Mouse (Mus musculus) NIH3T3 (cell line): ENCODE measurements around the gene Ubl3.

ENCODE experiments used
- DNase-seq: peaks from one replicate; pipeline ENCODE4 v3.0.0-alpha.2; 2012; ENCODE audit warnings: low read depth

The Ubl3 gene

DNA sequence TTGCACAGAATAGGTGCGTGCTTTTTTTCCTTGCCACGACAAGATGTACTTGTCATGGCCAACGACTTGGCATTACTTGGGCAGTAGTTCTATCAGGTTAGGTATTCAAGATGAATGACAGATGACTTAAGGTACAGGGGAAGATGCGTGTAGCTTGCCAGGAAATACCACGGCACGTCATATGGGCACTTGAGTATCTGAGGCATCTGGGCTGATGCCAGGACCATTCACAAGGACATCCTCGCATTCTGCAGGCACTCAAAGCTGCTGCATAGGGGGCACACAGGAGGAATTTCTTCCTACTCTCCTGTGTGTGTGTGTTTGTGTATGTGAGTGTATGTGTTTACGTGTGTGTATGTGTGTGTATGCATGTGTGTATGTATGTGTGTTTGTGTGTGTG, 9.6 kb upstream of the Ubl3 start:
- no peak for DNase-seq

DNA sequence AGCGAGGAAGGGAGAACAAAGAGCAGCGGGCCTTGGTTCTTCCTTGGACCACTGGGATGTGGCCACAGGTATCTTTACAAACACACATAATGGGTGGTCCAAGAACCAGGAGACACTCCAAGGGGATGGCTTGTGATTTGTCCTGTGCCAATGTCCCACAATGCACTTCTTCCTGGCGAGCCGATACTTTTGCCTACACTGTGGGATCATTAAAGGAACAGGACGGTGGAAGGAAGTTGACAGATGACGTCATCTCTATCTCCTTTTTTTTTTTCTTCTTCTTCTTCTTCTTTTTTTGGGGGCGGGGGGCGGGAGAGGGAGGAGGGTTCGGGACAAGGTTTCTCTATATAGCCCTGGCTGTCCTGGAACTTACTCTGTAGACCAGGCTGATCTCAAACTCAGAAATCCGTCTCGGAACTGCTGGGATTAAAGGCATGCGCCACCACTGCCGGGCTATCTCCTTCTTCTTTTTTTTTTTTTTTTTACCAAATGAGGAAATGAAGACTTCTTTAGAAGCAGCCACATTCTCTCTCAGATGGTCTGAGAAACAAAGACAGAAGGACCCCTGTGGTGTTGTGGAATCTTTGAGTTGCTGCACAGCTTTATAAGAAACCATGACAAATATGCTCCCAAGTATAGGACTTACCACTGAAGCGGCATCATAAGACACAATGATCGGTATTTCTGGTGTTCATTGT, 6.8 kb upstream of the Ubl3 start:
- DNase-seq, result no peak

DNA sequence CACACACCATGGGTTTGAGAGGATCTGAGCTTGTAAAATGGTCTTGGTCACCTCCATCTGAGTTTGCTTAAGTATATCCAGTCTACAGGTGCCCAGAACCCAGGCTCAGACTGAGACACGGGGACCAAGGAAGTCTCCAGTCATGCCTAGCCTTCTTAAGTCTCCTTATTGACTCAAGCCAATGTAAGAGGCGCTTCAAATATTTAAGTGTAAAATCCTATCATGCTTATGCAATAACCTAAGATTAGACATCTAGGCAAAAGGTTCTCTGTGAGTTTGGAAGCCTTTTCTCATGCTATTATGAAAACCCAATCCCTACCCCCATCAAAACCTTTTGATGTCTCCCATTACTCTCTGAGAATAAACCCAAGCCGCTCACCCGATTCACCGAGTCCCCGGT, 5.9 kb upstream of the Ubl3 start:
- DNase-seq, result no peak

DNA sequence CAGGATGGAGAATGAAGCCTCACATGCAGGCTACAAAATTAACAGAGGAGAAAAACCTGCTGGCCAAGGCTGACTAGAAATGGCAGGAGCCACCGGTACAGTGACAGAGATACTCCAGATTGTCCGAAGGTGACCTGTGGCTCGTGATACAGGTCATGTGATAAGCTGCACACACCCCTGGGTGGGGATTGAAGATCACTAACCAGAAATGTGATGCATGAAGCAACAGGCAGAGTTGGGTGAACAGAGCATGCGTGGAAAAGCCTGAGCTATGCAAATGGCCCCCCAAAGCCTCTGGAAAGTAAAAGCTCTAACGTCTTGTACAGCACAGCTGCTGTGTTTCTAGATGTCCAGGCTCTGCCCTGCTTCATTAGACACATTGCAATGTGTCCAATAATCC, 3.9 kb upstream of the Ubl3 start:
- no peak for DNase-seq

DNA sequence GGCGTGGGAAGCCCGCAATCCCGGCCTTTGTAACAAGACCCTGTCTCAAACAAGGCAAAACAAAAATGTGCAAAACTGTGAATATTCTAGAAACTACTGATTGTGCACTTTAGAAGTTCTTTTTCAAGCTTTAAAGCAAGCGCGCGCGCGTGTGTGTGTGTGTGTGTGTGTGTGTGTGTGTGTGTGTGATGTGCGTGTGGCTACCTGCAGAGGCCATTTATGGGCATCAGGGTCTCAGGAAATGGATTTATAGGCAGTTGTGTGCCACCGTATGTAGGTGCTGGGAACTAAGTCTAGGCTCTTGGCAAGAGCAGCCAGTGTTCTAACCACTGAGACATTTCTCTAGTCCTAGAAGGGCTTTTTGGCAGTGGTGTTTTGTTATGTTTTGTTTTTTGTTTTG, 2.6 kb upstream of the Ubl3 start:
- no peak for DNase-seq

DNA sequence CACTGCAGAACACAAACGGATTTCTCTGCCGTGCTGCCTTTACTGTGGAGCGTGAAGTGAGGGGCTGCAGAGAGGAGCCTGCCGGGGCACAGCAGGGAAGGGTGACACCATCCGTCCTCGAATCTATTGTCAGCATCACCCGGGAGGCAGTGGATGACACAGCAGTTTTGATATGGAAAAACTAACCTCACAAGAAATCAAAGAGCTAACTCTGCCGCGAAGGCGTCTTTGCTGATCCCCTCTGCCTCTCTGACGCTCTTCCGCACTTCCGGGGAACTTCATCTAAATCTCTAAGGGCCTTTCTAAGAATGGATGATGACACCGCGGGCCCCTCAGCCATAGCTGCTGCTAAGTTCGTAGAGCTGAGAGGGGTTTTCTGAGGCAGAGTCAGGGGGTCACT, 2.1 kb upstream of the Ubl3 start:
- DNase-seq, result no peak

DNA sequence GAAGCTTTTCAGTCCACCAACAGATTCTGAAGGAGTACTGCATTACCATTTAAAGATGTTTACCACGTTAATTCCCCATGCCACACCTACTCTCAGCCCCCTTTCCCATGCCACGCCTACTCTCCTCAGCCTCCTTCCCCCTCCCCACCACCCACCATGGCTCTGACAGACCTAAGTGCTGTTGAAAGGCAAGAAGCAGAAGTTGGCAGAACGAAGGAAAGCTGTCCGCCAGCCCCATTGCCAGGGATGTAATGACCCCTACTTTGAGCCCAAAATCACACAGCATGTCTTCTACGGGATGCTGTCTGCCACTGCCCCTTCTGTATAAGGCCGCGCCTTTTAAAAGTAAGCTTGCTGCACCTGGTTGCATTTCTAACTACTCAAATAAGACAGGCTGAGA, 1.7 kb upstream of the Ubl3 start:
- DNase-seq, result no peak

DNA sequence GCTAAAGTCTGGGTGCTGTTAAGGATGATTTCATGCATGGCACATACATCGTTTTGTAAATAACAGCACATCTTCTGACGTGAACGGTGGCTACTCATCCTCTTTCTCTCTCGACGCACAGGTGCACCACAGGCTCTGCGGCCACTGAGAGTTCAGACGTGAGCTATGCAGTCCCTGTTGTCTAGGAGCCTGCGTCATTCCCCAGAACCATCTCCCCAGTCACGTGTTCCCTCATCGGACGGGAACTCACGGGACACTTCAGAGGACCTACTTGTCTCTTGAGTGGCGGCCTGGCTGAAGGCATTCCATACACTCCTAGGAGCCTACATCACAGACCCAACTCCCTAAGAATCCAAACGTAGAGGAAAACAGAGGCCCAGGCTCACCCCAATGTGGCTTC, 1.1 kb upstream of the Ubl3 start:
- DNase-seq, result no peak

DNA sequence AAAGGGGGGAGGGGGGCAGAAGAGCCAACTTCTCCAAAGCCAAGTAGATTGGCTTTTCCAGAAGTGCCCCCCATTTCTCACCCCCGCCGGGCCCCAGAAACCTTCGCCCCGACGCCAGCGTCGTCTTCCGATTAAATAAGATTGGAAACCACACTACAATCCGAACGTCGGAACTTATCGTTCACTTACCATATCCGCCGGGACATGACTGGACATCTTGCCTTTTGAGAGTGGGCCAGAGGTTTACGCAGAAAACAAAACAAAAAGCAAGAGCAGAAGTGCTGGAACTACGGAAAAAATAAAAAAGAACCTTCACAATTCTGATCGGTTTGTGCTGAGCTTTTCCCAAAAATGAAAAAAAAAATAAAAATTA, 839 bp downstream of the Ubl3 start:
- DNase-seq, result peak; percentile 62

DNA sequence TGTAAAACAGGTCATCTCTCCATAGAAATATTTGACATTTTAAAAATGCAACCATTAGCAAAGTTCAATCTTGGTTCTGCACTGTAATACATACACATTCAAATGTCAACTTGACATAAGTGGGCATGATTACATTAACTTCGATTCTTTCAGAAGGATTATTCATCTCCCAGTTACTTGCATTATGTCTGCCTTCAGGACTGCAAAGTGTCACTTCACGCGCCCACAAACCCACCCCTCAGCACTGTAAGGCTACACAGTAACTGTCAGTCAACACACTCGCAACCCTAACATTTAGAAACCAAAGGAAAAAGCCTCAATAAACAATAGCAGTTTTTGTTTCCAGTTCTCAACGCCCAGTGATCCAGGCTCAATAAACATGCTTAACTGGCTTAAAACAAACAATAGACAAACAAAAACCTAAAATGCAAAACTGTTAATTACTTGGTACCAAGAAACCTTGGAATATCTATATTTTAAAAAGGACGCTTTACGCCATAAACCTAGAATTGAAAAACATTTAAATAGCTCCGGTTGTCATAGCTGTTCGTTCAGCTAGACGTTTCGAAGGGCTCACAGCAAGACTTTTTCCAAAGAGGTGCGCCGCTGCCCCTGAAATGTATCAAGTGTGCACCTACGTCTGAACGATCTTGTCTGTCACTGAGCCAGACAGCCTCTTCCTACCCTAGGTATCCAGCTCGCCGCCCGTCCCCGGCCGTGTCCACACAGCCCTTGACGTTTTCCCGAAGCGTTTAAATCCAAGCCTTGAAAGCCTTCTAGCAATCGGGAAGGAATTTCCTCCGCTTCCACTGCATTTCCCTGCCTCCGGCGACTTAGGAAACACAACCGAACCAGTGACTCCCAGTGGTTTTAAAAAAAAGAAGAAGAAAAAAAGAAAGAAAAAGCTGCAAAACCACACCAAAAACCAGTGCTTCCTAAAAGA, 1.5 kb downstream of the Ubl3 start:
- DNase-seq, result peak; percentile 61

DNA sequence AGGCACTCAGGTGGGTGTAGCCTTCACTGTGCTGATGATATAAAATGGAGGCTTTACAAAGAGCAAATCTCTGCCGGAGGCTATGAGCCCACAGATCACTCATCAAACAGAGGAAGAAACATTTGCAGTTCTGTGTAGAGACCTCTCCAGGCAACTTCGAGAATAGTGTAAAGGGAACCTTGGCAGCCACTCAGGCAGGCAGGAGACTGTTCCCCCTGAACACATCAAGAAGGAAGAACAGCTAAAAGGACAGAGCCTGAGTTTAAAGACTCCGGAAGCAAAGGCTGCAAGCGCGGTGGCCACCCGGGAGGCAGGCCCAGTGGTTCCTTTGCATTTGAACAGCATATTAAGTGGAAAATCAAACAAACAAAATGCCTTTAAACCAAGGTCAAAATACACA, 2.2 kb downstream of the Ubl3 start:
- peak; percentile 57 for DNase-seq

DNA sequence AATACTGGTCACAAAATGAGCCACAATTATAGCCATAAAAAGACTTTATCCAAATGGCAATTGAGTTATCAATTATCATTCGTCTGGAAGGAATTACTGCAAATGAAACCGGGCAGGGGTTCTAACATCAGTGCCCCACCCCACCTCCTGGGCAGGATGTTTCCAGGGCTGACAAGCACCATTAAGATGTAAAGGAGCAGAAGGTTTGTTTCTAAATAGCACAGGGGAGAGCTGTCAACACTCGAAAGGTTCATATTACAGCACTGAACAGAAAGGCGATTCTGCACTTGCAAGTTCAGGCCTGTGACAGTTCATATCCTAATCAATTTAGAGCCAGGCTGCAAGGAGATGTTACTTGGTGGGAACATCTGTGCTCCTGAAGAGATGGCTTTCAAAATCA, 3.3 kb downstream of the Ubl3 start:
- peak; percentile 36 for DNase-seq

DNA sequence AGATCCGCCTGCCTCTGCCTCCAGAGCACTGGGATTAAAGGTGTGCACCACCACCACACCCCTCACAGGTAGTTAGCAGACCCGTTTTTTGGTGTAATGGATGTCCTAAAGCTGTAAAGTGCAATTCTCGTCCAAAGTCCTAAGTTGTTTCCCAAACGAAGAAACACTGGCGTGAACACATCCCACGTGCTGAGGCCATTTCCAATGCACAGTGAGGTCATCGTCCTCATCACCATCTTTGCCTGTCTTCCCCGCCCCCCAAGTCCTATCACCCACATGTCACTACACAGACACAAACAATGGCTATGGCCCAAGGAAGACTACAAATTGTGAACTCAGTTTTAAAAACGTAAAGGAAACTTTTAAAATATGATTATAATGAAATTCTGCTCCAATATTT, 4.0 kb downstream of the Ubl3 start:
- DNase-seq, result no peak

DNA sequence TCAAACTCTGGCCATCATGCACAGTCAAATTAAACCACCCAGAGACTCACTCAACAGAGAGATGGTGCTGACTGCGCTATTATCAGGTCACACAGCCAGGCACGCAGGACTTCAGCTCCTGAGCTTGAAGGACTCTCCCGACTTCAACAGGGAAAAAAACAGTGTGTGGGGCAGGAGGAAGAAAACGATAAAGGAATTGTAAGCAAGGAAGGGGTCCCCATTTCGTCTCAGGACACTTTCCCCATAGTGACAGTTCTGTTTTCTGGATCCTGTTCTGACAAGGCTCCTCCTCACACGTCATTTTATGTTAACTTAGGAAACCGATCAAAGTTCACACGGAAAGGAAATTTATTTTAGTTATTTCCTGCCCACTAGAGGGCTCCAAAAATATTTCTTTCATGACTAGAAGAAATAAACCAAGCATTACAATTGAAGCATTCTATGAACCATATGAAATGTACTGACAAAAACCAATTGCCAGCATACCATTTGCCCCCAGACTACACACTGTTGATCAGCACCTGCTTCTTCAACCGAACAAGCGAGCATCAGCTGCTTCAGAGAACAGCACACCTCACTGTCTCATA, 4.6 kb downstream of the Ubl3 start:
- DNase-seq, result peak; percentile 67

DNA sequence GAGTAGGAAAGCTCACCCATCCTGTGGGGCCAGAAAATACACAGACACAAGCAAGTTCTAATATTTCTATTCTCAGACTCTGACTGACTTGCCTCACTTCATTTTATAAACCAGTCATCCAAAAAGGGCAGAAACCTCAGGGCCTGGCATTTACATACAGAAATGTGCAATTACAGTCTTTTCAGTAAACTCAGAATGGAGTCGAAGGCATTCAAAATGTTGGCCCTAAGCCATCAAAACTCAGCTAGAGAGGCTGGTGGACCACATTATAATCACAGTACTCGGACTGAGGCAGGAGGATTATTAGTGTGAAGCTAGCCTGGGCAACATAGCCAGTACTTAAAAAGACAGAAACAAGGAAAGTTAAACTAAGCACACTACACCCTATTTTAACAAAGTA, 5.6 kb downstream of the Ubl3 start:
- no peak for DNase-seq

DNA sequence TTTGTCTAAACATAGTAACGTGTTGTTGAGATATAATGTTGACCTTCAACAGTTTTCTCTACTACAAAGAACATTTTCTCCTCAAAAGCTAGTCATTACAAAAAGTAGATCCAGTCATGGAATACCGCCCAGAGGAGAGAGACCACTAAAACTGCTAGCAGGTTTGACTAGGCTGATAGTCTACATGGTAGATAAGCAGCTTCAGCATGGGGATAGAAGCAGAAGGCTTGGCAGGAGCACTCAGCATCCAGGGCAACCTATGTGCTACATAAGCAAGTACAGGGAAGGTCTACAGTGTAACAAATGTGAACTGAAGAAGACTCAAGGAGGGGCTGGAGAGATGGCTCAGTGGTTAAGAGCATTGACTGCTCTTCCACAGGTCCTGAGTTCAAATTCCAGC, 7.9 kb downstream of the Ubl3 start:
- DNase-seq, result no peak

DNA sequence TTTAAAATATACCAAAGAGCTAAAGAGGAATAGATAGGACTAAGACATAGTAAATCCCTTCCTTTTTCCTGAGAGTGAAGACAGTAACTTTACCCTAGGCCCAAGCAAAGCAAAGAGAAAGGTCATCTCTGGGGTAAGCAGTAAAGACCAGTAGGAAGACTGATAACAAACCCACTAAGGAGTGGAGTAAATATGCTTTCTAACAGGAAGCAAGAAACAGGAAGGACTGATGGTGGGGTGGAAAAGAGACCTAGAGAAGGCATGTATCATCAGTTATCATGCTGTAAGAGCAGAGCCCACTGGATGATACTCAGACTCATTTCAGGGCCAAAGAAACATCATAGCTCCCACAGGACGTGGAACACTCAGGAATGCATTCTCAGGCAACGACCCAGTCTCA, 10.4 kb downstream of the Ubl3 start:
- no peak for DNase-seq

DNA sequence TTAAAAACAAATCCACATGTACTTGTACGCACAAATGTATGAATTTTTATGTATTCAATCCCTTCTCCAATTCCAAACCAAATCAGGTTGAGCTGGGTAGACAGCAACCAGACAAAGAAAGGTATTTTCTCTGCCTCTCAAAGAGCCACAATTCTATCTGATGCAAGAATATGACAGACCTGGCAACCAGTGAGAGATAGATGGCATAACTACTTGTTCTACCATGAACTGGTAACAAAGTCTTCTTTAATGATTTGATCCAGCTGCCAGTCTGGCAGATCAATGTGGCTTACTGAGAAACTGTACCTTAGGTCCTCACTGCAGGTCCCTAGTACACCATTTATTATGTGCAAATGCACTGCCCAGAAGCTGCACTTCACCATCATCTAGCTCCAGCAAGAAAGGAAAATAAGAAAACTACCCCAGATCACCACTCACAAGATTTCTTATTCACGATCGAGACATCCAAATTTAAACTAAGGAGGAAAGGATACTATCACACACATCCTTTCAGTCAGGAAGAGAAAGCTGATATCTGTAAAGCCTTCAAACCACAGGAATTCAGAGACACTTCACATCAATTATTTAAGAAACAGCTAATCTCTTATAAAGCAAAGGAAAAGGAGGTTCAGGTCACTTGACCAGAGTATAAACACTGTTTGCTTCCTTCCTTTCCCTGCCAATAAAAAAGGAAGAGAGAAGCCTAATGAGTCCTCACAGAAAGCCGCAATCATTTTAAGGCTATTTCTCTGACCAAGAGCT, 16.7 kb downstream of the Ubl3 start:
- DNase-seq, result no peak

DNA sequence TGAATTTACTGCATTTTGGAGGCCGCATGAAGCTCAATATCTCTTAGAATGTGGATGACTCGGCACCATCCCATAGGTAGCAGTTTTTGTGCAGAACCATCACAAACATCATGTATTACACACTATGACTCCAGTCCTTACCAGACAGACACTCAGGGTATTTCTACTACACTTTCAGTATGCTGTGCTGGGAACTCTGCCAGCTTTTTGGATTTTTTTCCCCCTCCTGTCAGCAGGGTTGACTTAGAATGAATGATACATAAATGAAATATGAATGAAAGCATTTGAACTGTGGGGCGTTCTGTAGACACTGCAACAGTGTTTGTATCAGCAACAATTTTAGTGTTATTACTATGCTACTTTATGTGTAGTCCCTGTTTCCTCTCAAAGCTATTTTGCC, 17.9 kb downstream of the Ubl3 start:
- DNase-seq, result peak; percentile 94

DNA sequence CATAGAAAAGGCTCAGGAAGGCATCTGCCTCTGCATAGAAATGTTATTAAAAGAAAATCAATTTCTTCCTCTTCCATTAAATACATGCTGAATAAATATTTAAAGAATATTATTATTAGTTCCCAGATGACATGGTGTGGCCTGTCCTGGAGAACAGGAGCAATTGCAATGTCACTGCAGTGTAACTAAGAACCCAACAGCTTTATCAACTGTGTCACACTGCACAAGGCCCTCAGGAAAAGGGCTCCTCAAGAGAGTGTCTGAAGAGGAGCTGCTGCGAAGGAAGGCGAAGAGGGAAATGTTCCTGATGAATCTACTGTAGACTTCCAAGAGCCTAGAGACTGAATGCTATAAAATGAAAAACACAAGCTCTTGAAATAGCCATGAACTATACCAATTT, 18.7 kb downstream of the Ubl3 start:
- no peak for DNase-seq

DNA sequence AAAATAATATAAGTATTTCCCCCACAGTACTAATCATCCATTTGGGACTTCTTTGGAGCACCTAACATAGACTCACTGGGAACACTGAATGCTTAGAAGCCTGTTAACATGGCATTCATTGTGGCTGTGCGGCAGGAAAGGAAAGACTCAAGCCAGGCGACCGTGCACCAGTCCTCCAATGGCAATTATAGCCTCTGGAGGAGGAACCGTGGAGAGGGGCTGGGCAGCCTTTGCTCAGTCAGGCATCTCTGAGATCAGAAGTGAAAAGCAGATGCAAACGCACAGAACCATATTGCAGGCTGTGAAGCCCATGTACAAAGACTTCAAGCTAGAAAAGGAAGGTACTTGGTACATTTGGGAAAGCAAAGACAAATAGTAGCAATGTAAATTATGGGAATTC, 20.4 kb downstream of the Ubl3 start:
- DNase-seq, result no peak

DNA sequence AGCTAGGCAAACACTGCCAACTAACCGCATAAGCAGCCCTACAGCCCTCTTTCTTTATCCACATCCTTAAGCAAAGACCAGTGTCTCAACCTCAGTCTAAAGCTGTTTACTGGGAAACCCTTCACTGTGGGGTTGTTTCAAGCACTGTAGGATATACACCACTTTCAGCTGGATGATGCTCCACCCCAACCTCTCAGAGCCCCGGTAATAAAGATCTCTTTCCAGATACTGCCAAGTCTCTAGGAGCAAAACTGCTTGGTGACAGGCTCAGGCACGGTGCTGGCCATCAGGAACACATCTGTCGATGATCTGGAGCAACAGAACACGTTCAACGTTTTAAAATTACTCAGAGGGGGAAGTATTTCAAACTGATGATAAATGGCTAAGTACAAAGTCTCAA, 25.0 kb downstream of the Ubl3 start:
- DNase-seq, result no peak

DNA sequence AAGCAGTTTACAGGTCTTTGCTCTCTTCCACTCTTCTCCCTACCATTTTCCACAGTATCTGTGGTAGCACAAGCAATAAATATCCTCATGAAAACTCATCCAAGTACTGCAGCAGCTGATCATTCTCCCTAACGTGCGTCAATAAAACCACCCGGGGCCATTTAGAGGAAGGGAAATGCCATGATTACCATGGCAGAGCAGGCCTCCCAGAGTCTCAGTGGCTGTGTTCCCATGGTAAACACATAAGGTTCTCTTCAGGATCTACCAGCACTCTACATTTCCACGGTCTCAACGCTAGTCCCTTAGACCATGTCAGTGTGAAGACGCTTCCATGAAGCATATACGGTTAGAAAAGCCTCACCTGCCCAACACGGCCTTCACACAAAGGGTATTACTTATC, 26.0 kb downstream of the Ubl3 start:
- DNase-seq, result no peak
